Mouse (Mus musculus): ENCODE measurements around the gene Ddx47.

The Ddx47 gene

GRCm38 (mm10) chr6:134998781-134999180 is 12.6 kb upstream of the Ddx47 start:
- in situ Hi-C loops (cut with MboI; ENCODE audit: low pct_unique_long_range_greater_than_20kb in 1 of 2, low sequenced_read_pairs in 2 of 2, unreplicated experiment in 1 of 2): no loop called here

GRCm38 (mm10) chr6:135000272-135000671 is 11.1 kb upstream of the Ddx47 start:
- in situ Hi-C loops (cut with MboI; ENCODE audit: low pct_unique_long_range_greater_than_20kb in 1 of 2, low sequenced_read_pairs in 2 of 2, unreplicated experiment in 1 of 2): no loop called here

GRCm38 (mm10) chr6:135001991-135002390 is 9.4 kb upstream of the Ddx47 start:
- in situ Hi-C loops (cut with MboI; ENCODE audit: low pct_unique_long_range_greater_than_20kb in 1 of 2, low sequenced_read_pairs in 2 of 2, unreplicated experiment in 1 of 2): no loop called here

DNA sequence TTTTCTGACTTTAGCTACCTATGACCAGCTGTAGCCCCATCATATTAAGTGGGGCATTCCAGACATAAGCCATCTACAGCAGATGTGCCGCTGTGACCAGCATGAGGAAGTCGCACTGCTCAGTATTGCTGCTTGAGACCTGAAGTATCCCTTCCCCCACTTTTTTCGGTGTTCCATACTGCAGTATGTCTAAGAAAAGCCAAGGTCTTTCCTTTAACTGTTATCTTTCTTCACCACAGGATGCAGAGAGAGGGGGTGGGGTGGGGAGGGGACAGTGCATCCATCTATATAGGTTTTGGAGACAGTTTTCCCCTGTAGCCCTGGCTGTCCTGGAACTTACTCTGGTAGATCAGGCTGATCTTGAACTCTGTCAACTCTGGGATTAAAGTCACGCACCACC is 5.0 kb upstream of the Ddx47 start:
- in situ Hi-C loops (cut with MboI; ENCODE audit: low pct_unique_long_range_greater_than_20kb in 1 of 2, low sequenced_read_pairs in 2 of 2, unreplicated experiment in 1 of 2): no loop called here

GRCm38 (mm10) chr6:135011734-135012116 is 313 bp downstream of the Ddx47 start:
- in situ Hi-C loops (cut with MboI; ENCODE audit: low pct_unique_long_range_greater_than_20kb in 1 of 2, low sequenced_read_pairs in 2 of 2, unreplicated experiment in 1 of 2): loop anchor here in 1 of 2 experiments (10.0 kb wide), 1 partner anchor 133 kb away; no protein-coding TSS in a partner anchor

GRCm38 (mm10) chr6:135017211-135017610 is 5.8 kb downstream of the Ddx47 start:
- in situ Hi-C loops (cut with MboI; ENCODE audit: low pct_unique_long_range_greater_than_20kb in 1 of 2, low sequenced_read_pairs in 2 of 2, unreplicated experiment in 1 of 2): loop anchor here in 1 of 2 experiments (10.0 kb wide), 1 partner anchor 128 kb away; no protein-coding TSS in a partner anchor

GRCm38 (mm10) chr6:135019564-135019963 is 8.2 kb downstream of the Ddx47 start:
- in situ Hi-C loops (cut with MboI; ENCODE audit: low pct_unique_long_range_greater_than_20kb in 1 of 2, low sequenced_read_pairs in 2 of 2, unreplicated experiment in 1 of 2): loop anchor here in 1 of 2 experiments (10.0 kb wide), 1 partner anchor 125 kb away; no protein-coding TSS in a partner anchor

GRCm38 (mm10) chr6:135021633-135022032 is 10.2 kb downstream of the Ddx47 start:
- in situ Hi-C loops (cut with MboI; ENCODE audit: low pct_unique_long_range_greater_than_20kb in 1 of 2, low sequenced_read_pairs in 2 of 2, unreplicated experiment in 1 of 2): loop anchor here in 1 of 2 experiments (10.0 kb wide), 1 partner anchor 53 kb away; no protein-coding TSS in a partner anchor

DNA sequence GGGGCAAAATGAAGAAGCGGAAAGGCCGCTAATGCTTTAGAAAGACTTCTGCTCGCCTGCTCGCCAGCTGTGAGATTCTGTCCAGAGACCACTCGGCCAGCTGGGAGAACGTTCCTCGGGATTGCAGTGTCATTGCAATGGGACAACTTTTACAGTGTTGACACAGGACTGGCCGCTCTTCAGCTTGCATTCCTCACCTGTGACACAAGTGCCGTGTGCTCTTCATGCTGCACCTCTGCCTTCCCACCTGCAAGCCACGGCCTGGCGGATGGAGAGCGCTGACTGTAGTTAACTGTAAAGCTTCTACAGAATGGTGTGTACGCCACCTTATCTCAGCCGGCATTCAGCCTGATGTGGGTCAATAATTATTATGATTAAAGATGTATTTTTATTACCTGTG is 12.0 kb downstream of the Ddx47 start:
- in situ Hi-C loops (cut with MboI; ENCODE audit: low pct_unique_long_range_greater_than_20kb in 1 of 2, low sequenced_read_pairs in 2 of 2, unreplicated experiment in 1 of 2): loop anchor here in 1 of 2 experiments (10.0 kb wide), 1 partner anchor 51 kb away; no protein-coding TSS in a partner anchor

GRCm38 (mm10) chr6:135024781-135025420 is 13.5 kb downstream of the Ddx47 start:
- in situ Hi-C loops (cut with MboI; ENCODE audit: low pct_unique_long_range_greater_than_20kb in 1 of 2, low sequenced_read_pairs in 2 of 2, unreplicated experiment in 1 of 2): loop anchor here in 1 of 2 experiments (10.0 kb wide), 1 partner anchor 50 kb away; no protein-coding TSS in a partner anchor

- in situ Hi-C loops (cut with MboI; ENCODE audit: low pct_unique_long_range_greater_than_20kb in 1 of 2, low sequenced_read_pairs in 2 of 2, unreplicated experiment in 1 of 2): loop anchor here in 1 of 2 experiments (10.0 kb wide), 1 partner anchor 49 kb away; no protein-coding TSS in a partner anchor
These were observed 14.8 kb downstream of the Ddx47 start for GRCm38 (mm10) chr6:135026232-135026631.

GRCm38 (mm10) chr6:135026755-135027154 is 15.3 kb downstream of the Ddx47 start:
- in situ Hi-C loops (cut with MboI; ENCODE audit: low pct_unique_long_range_greater_than_20kb in 1 of 2, low sequenced_read_pairs in 2 of 2, unreplicated experiment in 1 of 2): loop anchor here in 1 of 2 experiments (10.0 kb wide), 1 partner anchor 48 kb away; no protein-coding TSS in a partner anchor

- in situ Hi-C loops (cut with MboI; ENCODE audit: low pct_unique_long_range_greater_than_20kb in 1 of 2, low sequenced_read_pairs in 2 of 2, unreplicated experiment in 1 of 2): loop anchor here in 1 of 2 experiments (10.0 kb wide), 1 partner anchor 46 kb away; no protein-coding TSS in a partner anchor
These were observed 17.8 kb downstream of the Ddx47 start for GRCm38 (mm10) chr6:135029246-135029645.

GRCm38 (mm10) chr6:135038674-135039073 is 27.3 kb downstream of the Ddx47 start:
- in situ Hi-C loops (cut with MboI; ENCODE audit: low pct_unique_long_range_greater_than_20kb in 1 of 2, low sequenced_read_pairs in 2 of 2, unreplicated experiment in 1 of 2): loop anchor here in 1 of 2 experiments (5.0 kb wide), 1 partner anchor 34 kb away; no protein-coding TSS in a partner anchor

DNA sequence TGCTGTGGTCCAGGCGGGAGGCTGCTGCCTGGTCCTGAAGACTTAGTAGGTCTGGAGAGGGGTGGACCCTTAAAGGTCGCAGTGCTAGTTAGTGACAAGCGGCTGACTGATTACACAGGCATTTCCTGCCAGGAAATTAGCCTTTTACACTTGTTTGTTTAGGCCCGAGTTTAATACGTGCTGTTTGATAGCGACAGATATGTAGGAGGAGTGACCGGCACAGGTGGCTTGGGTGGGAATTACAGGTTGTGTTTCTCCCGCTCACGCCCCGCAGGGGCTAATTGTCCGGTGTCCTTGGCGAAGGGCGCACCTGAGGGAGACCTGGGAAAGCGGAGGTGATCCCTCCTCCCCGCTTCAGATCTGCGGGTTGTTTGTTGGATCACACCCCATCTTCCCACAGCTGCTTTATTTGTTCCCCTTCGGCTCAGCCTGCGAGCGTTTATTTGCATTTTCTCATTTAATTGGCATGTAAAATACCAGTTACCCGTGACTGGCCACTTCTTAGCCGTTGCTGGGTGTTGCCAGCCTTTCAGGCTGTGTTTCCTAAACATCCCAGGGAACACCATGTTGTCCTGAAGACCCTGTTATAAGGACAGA is 29.0 kb downstream of the Ddx47 start:
- in situ Hi-C loops (cut with MboI; ENCODE audit: low pct_unique_long_range_greater_than_20kb in 1 of 2, low sequenced_read_pairs in 2 of 2, unreplicated experiment in 1 of 2): no loop called here

- in situ Hi-C loops (cut with MboI; ENCODE audit: low pct_unique_long_range_greater_than_20kb in 1 of 2, low sequenced_read_pairs in 2 of 2, unreplicated experiment in 1 of 2): no loop called here
These were observed 30.5 kb downstream of the Ddx47 start for GRCm38 (mm10) chr6:135041930-135042329.

GRCm38 (mm10) chr6:135047276-135047675 is 35.9 kb downstream of the Ddx47 start:
- in situ Hi-C loops (cut with MboI; ENCODE audit: low pct_unique_long_range_greater_than_20kb in 1 of 2, low sequenced_read_pairs in 2 of 2, unreplicated experiment in 1 of 2): no loop called here

DNA sequence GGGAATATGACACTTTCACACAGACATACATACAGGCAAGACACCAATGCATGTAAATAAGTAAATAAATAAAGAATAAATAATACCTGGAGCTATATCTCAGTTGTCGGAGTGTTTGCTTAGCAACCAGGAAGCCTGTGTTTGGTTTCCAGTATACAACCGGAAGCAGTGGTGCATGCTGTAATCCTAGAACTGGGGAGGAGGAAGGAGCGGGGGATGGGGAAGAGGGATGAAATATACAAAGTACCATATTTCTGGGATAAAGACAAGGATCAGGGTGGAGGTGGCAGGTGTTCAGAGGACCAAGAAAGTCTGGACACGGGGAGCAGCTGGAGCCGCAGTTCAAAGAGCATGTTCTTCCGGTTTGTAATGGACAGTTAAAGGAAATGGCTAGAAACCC is 37.1 kb downstream of the Ddx47 start:
- in situ Hi-C loops (cut with MboI; ENCODE audit: low pct_unique_long_range_greater_than_20kb in 1 of 2, low sequenced_read_pairs in 2 of 2, unreplicated experiment in 1 of 2): no loop called here

- in situ Hi-C loops (cut with MboI; ENCODE audit: low pct_unique_long_range_greater_than_20kb in 1 of 2, low sequenced_read_pairs in 2 of 2, unreplicated experiment in 1 of 2): no loop called here
These were observed 37.5 kb downstream of the Ddx47 start for GRCm38 (mm10) chr6:135048956-135049355.
